Mouse (Mus musculus) kidney, embryonic 16.5 days (tissue): ENCODE data around the gene Snd1. TPM values are rescaled to one million over a fixed set of nuclear protein-coding genes. Genes with fewer than 3 reads are reported as not detected.
A peak's percentile ranks its signal among the peaks of the same experiment; 100 is the strongest.

Experiments
- ATAC-seq: fragments of 200-750 bp; cut with Nextera tagmentation; 2 replicates; pipeline ENCODE4 v1.8.0; 2017; ENCODE audit warnings: moderate TSS enrichment; ENCODE audit not compliant: low FRiP score, low TSS enrichment
- H3K27ac ChIP-seq: fragments of 300-500 bp; sonication (generic); 2 replicates; pipeline ENCODE4 v1.5.1; 2014; ENCODE audit warnings: low read length
- H3K27me3 ChIP-seq: fragments of 300-500 bp; sonication (generic); 2 replicates; pipeline ENCODE4 v1.6.1; 2014; ENCODE audit warnings: low read length, control low read depth, mixed read lengths; ENCODE audit not compliant: insufficient read depth
- H3K36me3 ChIP-seq: fragments of 300-500 bp; sonication (generic); 2 replicates; pipeline ENCODE4 v1.6.1; 2014; ENCODE audit warnings: low read length, control low read depth, mixed read lengths; ENCODE audit not compliant: insufficient read depth
- H3K4me1 ChIP-seq: fragments of 300-500 bp; sonication (generic); 2 replicates; pipeline ENCODE4 v1.6.1; 2014; ENCODE audit warnings: low read length, control low read depth, mixed read lengths; ENCODE audit not compliant: insufficient read depth
- H3K4me2 ChIP-seq: fragments of 300-500 bp; sonication (generic); replicated peaks from 2 replicates; pipeline ENCODE4 v1.6.1; 2014; ENCODE audit warnings: low read depth, low read length
- H3K4me3 ChIP-seq: fragments of 300-500 bp; sonication (generic); 2 replicates; pipeline ENCODE4 v1.5.1; 2014; ENCODE audit warnings: mild to moderate bottlenecking, low read length
- H3K9ac ChIP-seq: fragments of 300-500 bp; sonication (generic); replicated peaks from 2 replicates; pipeline ENCODE4 v1.6.1; 2014; ENCODE audit warnings: low read length
- H3K9me3 ChIP-seq: fragments of 300-500 bp; sonication (generic); 2 replicates; pipeline ENCODE4 v1.6.1; 2016; ENCODE audit warnings: low read length, control low read depth
- WGBS: fragments of 180-500 bp; shearing (Covaris S2); extraction: QIAGEN DNeasy Blood & Tissue Kit; methylation state at CpG from one replicate; pipeline ENCODE4 v1.1.7; 2014; 5-methylcytosine and 5-hydroxymethylcytosine counted together
- polyA plus RNA-seq: library from polyadenylated mRNA; unstranded; fragments of >200 nt; fragmentation: Nextera tagmentation; extraction: Ambion mirVana; gene quantifications from 2 replicates; pipeline ENCODE4 v1.2.1, GENCODE M21; 2015

The Snd1 gene
- polyA plus RNA-seq, 1 experiment from 2014 or later, result 136 TPM

GRCm38 (mm10) chr6:28800976-28801375 lies 326.0 kb downstream of the Snd1 start:
- Histone ChIP-seq H3K27me3 (no peaks in the 10 kb centered on the region), H3K9ac (no peak overlapping the region), H3K36me3 (peaks cover 12% of the 10 kb centered on the region), H3K4me2 (no peak overlapping the region), H3K27ac (no peak overlapping the region), H3K9me3 (no peaks in the 10 kb centered on the region), H3K4me3 (no peak overlapping the region), H3K4me1 (no peaks in the 10 kb centered on the region)
- ATAC-seq, result no peak
- 86% methylated on average over 3 of the region's 3 CpGs for WGBS

GRCm38 (mm10) chr6:28803678-28804279 lies 328.8 kb downstream of the Snd1 start:
- Histone ChIP-seq H3K4me2 (no peak overlapping the region), H3K9ac (no peak overlapping the region), H3K27ac (no peak overlapping the region), H3K4me3 (no peak overlapping the region), H3K27me3 (no peaks in the 10 kb centered on the region), H3K9me3 (no peaks in the 10 kb centered on the region), H3K4me1 (no peaks in the 10 kb centered on the region), H3K36me3 (no peaks in the 10 kb centered on the region)
- WGBS, result 92% methylated on average over 6 of the region's 6 CpGs
- ATAC-seq, result no peak

- no peak for ATAC-seq
- H3K9me3 ChIP-seq, result no peaks in the 10 kb centered on the region
- H3K4me3 ChIP-seq, result no peak overlapping the region
- WGBS, result 87% methylated on average over 5 of the region's 5 CpGs
- H3K36me3 ChIP-seq, result no peaks in the 10 kb centered on the region
- no peak overlapping the region for H3K4me2 ChIP-seq
- no peak overlapping the region for H3K9ac ChIP-seq
- no peaks in the 10 kb centered on the region for H3K4me1 ChIP-seq
- H3K27ac ChIP-seq, result no peak overlapping the region
- H3K27me3 ChIP-seq, result no peaks in the 10 kb centered on the region
Observed at GRCm38 (mm10) chr6:28804751-28805150, 329.8 kb downstream of the Snd1 start.

GRCm38 (mm10) chr6:28813057-28813456 lies 338.1 kb downstream of the Snd1 start:
- Histone ChIP-seq H3K4me2 (no peak overlapping the region), H3K9me3 (no peaks in the 10 kb centered on the region), H3K27me3 (no peaks in the 10 kb centered on the region), H3K9ac (no peak overlapping the region), H3K4me1 (no peaks in the 10 kb centered on the region), H3K36me3 (no peaks in the 10 kb centered on the region), H3K27ac (no peak overlapping the region), H3K4me3 (no peak overlapping the region)
- 88% methylated on average over 9 of the region's 9 CpGs for WGBS
- no peak for ATAC-seq

GRCm38 (mm10) chr6:28814895-28815294 lies 340.0 kb downstream of the Snd1 start:
- 0 out of 2 replicates have a peak, but pooled peaks cover 2% of the 10 kb centered on the region for H3K36me3 ChIP-seq
- ATAC-seq, result no peak
- no peak overlapping the region for H3K9ac ChIP-seq
- no peak overlapping the region for H3K4me2 ChIP-seq
- H3K9me3 ChIP-seq, result no peaks in the 10 kb centered on the region
- 85% methylated on average over 2 of the region's 2 CpGs for WGBS
- H3K27ac ChIP-seq, result no peak overlapping the region
- no peaks in the 10 kb centered on the region for H3K27me3 ChIP-seq
- no peaks in the 10 kb centered on the region for H3K4me1 ChIP-seq
- no peak overlapping the region for H3K4me3 ChIP-seq

GRCm38 (mm10) chr6:28817039-28817438 lies 342.1 kb downstream of the Snd1 start:
- 48% methylated on average over 9 of the region's 9 CpGs for WGBS
- H3K27ac ChIP-seq, result no peak overlapping the region
- H3K36me3 ChIP-seq, result 0 out of 2 replicates have a peak, but pooled peaks cover 2% of the 10 kb centered on the region
- no peaks in the 10 kb centered on the region for H3K4me1 ChIP-seq
- no peak overlapping the region for H3K4me2 ChIP-seq
- H3K4me3 ChIP-seq, result no peak overlapping the region
- H3K9ac ChIP-seq, result no peak overlapping the region
- ATAC-seq, result 0 out of 2 replicates have a peak, but pooled peaks have one; percentile 57
- H3K27me3 ChIP-seq, result no peaks in the 10 kb centered on the region
- no peaks in the 10 kb centered on the region for H3K9me3 ChIP-seq

- H3K27ac ChIP-seq, result no peak overlapping the region
- ATAC-seq, result no peak
Observed at GRCm38 (mm10) chr6:28819509-28820358, 344.8 kb downstream of the Snd1 start.

GRCm38 (mm10) chr6:28822296-28822695 lies 347.4 kb downstream of the Snd1 start:
- 77% methylated on average over 3 of the region's 3 CpGs for WGBS
- no peak for ATAC-seq
- no peak overlapping the region for H3K27ac ChIP-seq
- H3K4me3 ChIP-seq, result no peak overlapping the region
- H3K9me3 ChIP-seq, result no peaks in the 10 kb centered on the region
- H3K9ac ChIP-seq, result no peak overlapping the region
- H3K27me3 ChIP-seq, result no peaks in the 10 kb centered on the region
- H3K36me3 ChIP-seq, result 0 out of 2 replicates have a peak, but pooled peaks cover 2% of the 10 kb centered on the region
- no peak overlapping the region for H3K4me2 ChIP-seq
- H3K4me1 ChIP-seq, result no peaks in the 10 kb centered on the region

More at GRCm38 (mm10) chr6:28819509-28820358, 344.8 kb downstream of the Snd1 start:
- Histone ChIP-seq H3K36me3 (0 out of 2 replicates have a peak, but pooled peaks cover 2% of the 10 kb centered on the region), H3K9me3 (no peaks in the 10 kb centered on the region), H3K4me1 (no peaks in the 10 kb centered on the region), H3K4me3 (no peak overlapping the region), H3K9ac (no peak overlapping the region), H3K4me2 (no peak overlapping the region), H3K27me3 (no peaks in the 10 kb centered on the region)
- WGBS, result 78% methylated on average over 13 of the region's 13 CpGs

GRCm38 (mm10) chr6:28823375-28823774 lies 348.4 kb downstream of the Snd1 start:
- Histone ChIP-seq H3K4me1 (0 out of 2 replicates have a peak, but pooled peaks cover 3% of the 10 kb centered on the region), H3K27ac (no peak overlapping the region), H3K4me2 (no peak overlapping the region), H3K36me3 (0 out of 2 replicates have a peak, but pooled peaks cover 2% of the 10 kb centered on the region), H3K9me3 (no peaks in the 10 kb centered on the region), H3K4me3 (no peak overlapping the region), H3K27me3 (no peaks in the 10 kb centered on the region), H3K9ac (no peak overlapping the region)
- 93% methylated on average over 3 of the region's 3 CpGs for WGBS
- no peak for ATAC-seq

GRCm38 (mm10) chr6:28823802-28824201 lies 348.9 kb downstream of the Snd1 start:
- ATAC-seq, result no peak
- Histone ChIP-seq H3K27ac (no peak overlapping the region), H3K4me1 (0 out of 2 replicates have a peak, but pooled peaks cover 5% of the 10 kb centered on the region), H3K27me3 (no peaks in the 10 kb centered on the region), H3K36me3 (0 out of 2 replicates have a peak, but pooled peaks cover 2% of the 10 kb centered on the region), H3K9me3 (no peaks in the 10 kb centered on the region), H3K9ac (no peak overlapping the region), H3K4me2 (no peak overlapping the region), H3K4me3 (no peak overlapping the region)
- WGBS, result 87% methylated on average over 5 of the region's 5 CpGs
